Mouse (Mus musculus) lung, embryonic 16.5 days (tissue): ENCODE results near the gene Nup54. TPM values are rescaled to one million over a fixed set of nuclear protein-coding genes. Genes with fewer than 3 reads are reported as not detected.

Source experiments
- ATAC-seq: fragments of 200-750 bp; cut with Nextera tagmentation; 2 replicates; pipeline ENCODE4 v1.8.0; 2017; ENCODE audit warnings: low read depth, mild to moderate bottlenecking, moderate library complexity
- H3K27ac ChIP-seq: fragments of 300-500 bp; sonication (generic); 2 replicates; pipeline ENCODE4 v1.5.1; 2014; ENCODE audit warnings: mild to moderate bottlenecking, control low read depth, low read length
- H3K27me3 ChIP-seq: fragments of 300-500 bp; sonication (generic); 2 replicates; pipeline ENCODE4 v1.6.1; 2014; ENCODE audit warnings: low read depth, low read length, mixed read lengths; ENCODE audit not compliant: control insufficient read depth, insufficient read depth
- H3K36me3 ChIP-seq: fragments of 300-500 bp; sonication (generic); 2 replicates; pipeline ENCODE4 v1.6.1; 2014; ENCODE audit warnings: low read length; ENCODE audit not compliant: control insufficient read depth, insufficient read depth
- H3K4me1 ChIP-seq: fragments of 300-500 bp; sonication (generic); replicated peaks from 2 replicates; pipeline ENCODE4 v1.6.1; 2014; ENCODE audit warnings: low read length, mixed read lengths; ENCODE audit not compliant: control insufficient read depth, insufficient read depth
- H3K4me2 ChIP-seq: fragments of 300-500 bp; sonication (generic); 2 replicates; pipeline ENCODE4 v1.6.1; 2014; ENCODE audit warnings: low read depth, low read length, control low read depth
- H3K4me3 ChIP-seq: fragments of 300-500 bp; sonication (generic); 2 replicates; pipeline ENCODE4 v1.5.1; 2014; ENCODE audit warnings: mild to moderate bottlenecking, low read length, control low read depth
- H3K9ac ChIP-seq: fragments of 300-500 bp; sonication (generic); 2 replicates; pipeline ENCODE4 v1.6.1; 2014; ENCODE audit warnings: low read length, control low read depth
- H3K9me3 ChIP-seq: fragments of 300-500 bp; sonication (generic); 2 replicates; pipeline ENCODE4 v1.6.1; 2016; ENCODE audit warnings: low read length; ENCODE audit not compliant: control insufficient read depth
- WGBS: fragments of 180-500 bp; shearing (Covaris S2); extraction: QIAGEN DNeasy Blood & Tissue Kit; methylation state at CpG from one replicate; pipeline ENCODE4 v1.1.7; 2014; 5-methylcytosine and 5-hydroxymethylcytosine counted together
- polyA plus RNA-seq: library from polyadenylated mRNA; unstranded; fragments of >200 nt; fragmentation: Nextera tagmentation; extraction: Ambion mirVana; gene quantifications from 2 replicates; pipeline ENCODE4 v1.2.1, GENCODE M21; 2015

Nup54 gene
- polyA plus RNA-seq, 1 experiment from 2014 or later: 57.3 TPM

DNA sequence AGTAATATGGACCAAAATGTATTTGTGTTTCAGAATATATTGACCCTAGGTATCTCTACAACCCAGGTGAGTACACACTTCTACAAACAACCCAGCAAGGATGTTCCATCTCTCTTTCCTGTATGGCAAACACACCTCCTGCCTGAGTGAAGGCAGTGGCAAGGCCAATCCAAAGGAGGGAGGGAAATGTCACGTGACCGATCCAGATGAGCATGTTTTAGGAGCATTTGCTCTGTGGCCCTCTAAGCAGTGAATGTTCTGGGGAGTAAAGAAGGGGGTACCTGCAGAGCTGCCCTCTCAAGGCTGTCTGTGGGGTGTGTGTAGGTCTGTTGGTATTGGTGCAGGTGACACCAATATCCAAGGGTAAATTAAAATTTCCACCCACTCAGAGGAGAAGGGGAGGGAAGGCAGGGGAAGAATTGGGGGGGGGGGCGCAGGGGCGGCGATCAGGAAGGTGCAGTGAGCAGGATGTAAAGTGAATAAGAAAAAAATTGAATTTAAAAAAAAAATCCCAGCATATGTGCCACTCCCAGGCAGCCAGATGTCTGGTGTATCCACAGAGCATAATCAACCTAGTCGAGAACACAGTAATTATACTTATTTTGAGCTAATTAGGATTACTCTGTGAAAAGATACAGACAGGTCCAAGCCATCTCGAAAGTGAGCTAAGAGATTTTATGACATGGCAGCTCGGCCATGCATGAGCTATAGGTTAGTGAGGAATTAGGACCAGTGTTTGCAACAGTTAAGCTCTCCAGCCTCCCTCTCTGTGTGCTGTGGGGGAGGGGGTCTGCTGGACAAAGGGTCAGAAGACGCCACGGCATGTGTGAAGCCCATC is 31.2 kb downstream of the Nup54 start:
- H3K27me3 ChIP-seq: no peaks in the 10 kb centered on the region
- H3K9ac ChIP-seq: no peak overlapping the region
- ATAC-seq: no peak
- no peak overlapping the region for H3K27ac ChIP-seq
- no peaks in the 10 kb centered on the region for H3K4me1 ChIP-seq
- no peak overlapping the region for H3K4me3 ChIP-seq
- WGBS: 59% methylated on average over 9 of the region's 10 CpGs
- H3K9me3 ChIP-seq: no peaks in the 10 kb centered on the region
- H3K4me2 ChIP-seq: no peak overlapping the region
- no peaks in the 10 kb centered on the region for H3K36me3 ChIP-seq

DNA sequence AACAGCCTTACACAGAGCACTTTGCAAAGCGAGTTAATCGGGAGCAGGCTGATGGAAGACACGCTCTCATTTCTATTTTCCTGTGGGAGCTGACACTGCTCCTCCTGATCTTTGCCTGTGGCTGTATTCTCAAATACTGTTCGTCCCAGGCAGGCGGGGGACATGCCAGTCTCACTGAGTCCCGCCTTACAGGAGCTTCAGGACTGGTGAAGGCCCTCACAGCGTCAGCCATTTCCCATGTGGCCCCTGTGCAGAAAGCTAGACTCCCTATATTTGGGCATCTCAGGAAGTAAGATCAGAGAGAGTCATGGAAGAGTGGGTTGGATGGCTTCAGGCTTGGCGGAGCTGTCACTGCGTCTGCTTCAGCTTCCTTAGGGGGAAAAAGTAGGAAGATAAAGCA is 32.2 kb downstream of the Nup54 start:
- Histone ChIP-seq H3K9ac (no peak overlapping the region), H3K4me3 (no peak overlapping the region), H3K9me3 (no peaks in the 10 kb centered on the region), H3K27ac (no peak overlapping the region), H3K36me3 (no peaks in the 10 kb centered on the region), H3K4me2 (no peak overlapping the region), H3K4me1 (no peaks in the 10 kb centered on the region), H3K27me3 (no peaks in the 10 kb centered on the region)
- WGBS: 69% methylated on average over 9 of the region's 9 CpGs
- ATAC-seq: no peak

DNA sequence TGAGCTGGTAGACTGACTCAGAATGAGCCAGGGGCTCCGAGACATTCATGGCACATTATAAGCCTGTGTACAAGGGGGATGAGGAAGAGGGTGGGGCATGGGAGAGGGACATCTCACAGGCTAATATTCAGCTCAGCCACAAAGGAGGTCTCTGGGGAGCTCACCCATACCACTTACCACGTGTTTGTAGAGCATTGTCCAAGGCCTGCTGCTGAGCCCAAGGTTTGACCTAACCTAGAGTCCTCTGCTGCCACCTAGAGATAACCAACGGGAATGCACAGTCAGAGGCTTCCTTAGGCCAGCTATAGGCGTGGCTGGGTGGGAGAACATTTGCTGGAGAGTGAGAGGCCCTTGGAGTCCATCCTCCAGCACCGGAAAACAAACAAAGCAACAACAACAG is 36.9 kb downstream of the Nup54 start:
- Histone ChIP-seq H3K36me3 (no peaks in the 10 kb centered on the region), H3K4me3 (no peak overlapping the region), H3K4me1 (no peaks in the 10 kb centered on the region), H3K27me3 (peaks cover 10% of the 10 kb centered on the region), H3K27ac (no peak overlapping the region), H3K9ac (no peak overlapping the region), H3K4me2 (no peak overlapping the region), H3K9me3 (no peaks in the 10 kb centered on the region)
- peak; percentile 88 for ATAC-seq
- WGBS: 24% methylated on average over 5 of the region's 5 CpGs

DNA sequence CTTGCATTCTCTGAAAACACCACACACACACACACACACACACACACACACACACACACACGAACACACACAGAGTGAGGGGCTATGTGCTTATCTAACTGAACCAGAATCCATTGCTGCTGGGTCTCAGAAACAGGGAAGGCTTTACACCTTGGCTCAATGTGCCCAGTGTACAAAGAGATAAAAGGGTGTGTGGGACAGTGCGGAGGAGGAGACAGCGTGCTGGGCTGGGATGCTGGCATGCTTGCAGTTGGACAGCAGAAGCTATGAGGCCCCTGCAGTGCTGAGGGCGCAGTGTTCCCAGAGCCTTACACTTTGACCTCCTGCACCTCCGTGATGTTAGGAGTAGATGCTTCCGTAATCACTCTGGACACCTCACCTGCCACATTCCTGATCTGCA is 38.5 kb downstream of the Nup54 start:
- Histone ChIP-seq H3K4me2 (no peak overlapping the region), H3K4me1 (no peaks in the 10 kb centered on the region; the same call in 1 of the 2 replicates), H3K9ac (no peak overlapping the region), H3K4me3 (no peak overlapping the region), H3K27ac (no peak overlapping the region), H3K36me3 (no peaks in the 10 kb centered on the region), H3K9me3 (no peaks in the 10 kb centered on the region), H3K27me3 (peaks cover 25% of the 10 kb centered on the region)
- no peak for ATAC-seq
- WGBS: 71% methylated on average over 6 of the region's 6 CpGs

DNA sequence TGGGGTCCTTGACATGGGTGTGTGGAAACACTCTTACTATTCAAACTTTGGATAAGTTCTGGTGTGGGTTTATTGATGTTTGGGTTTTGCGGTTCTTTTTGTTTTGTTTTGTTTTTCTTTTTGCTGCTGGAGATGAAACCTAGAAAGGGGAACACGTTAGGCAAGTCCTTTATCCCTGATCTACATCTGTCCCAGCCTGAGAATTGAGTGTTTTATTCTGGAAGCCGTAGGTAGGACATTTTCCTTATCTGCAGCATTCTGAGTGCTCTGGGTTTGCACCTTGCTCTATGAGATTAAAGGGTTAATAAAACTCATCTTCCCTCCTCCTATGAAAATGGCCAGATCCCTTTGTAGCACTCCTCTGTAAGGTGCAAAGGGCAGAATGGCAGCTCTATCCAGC is 39.3 kb downstream of the Nup54 start:
- Histone ChIP-seq H3K4me3 (no peak overlapping the region), H3K9ac (no peak overlapping the region), H3K4me1 (no peaks in the 10 kb centered on the region; the same call in 1 of the 2 replicates), H3K4me2 (no peak overlapping the region), H3K27ac (no peak overlapping the region), H3K27me3 (peaks cover 33% of the 10 kb centered on the region), H3K36me3 (no peaks in the 10 kb centered on the region), H3K9me3 (no peaks in the 10 kb centered on the region)
- ATAC-seq: no peak
- 80% methylated on average over 3 of the region's 3 CpGs for WGBS

DNA sequence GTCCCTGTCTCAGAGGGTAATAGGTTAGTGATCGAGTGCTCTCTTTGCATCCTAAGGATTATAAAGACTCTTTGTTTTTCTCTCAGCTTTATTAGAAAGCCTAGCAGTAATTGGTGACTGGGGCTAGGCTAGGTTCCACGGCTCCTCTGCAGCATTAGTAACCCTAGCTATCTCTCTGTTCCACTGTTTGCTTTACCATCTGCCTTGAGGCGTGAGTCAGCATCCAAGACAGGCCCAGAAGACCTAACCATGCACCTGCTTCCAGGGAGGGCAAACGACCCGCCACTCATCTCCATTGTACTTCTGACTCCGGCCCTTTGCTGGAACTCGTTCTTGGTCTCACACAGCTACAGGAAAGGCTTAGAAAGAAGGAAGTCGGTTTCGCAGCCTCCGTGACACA is 41.2 kb downstream of the Nup54 start:
- Histone ChIP-seq H3K4me3 (no peak overlapping the region), H3K9me3 (no peaks in the 10 kb centered on the region), H3K4me1 (no peaks in the 10 kb centered on the region; the same call in 1 of the 2 replicates), H3K36me3 (no peaks in the 10 kb centered on the region), H3K4me2 (no peak overlapping the region), H3K27ac (no peak overlapping the region), H3K27me3 (peaks cover 43% of the 10 kb centered on the region), H3K9ac (no peak overlapping the region)
- no peak for ATAC-seq
- 51% methylated on average over 10 of the region's 10 CpGs for WGBS

DNA sequence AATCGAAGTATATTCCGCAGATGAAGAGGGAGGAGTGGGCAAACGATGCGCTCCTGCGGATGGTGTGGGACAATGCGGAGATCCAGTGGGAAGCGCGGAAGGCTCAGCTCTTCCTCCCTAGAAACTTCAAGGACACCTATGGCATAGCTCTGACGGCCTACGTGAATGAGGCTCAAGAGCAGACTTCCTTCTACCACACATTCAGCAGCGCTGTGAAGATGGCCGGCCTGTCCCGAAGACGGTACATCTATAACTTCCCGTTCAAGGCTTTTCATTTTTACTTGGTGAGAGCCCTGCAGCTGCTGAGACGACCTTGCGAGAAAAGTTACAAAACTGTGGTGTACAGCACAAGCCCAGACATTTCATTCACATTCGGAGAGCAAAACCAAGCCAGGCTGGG is 42.5 kb downstream of the Nup54 start:
- no peaks in the 10 kb centered on the region for H3K9me3 ChIP-seq
- no peak overlapping the region for H3K9ac ChIP-seq
- WGBS: 36% methylated on average over 18 of the region's 18 CpGs
- H3K27me3 ChIP-seq: peaks cover 46% of the 10 kb centered on the region
- ATAC-seq: no peak
- H3K4me1 ChIP-seq: no peaks in the 10 kb centered on the region; the same call in 1 of the 2 replicates
- H3K4me3 ChIP-seq: peak overlapping the region; percentile 36
- H3K27ac ChIP-seq: no peak overlapping the region
- H3K36me3 ChIP-seq: no peaks in the 10 kb centered on the region
- peak overlapping the region; percentile 53 for H3K4me2 ChIP-seq

DNA sequence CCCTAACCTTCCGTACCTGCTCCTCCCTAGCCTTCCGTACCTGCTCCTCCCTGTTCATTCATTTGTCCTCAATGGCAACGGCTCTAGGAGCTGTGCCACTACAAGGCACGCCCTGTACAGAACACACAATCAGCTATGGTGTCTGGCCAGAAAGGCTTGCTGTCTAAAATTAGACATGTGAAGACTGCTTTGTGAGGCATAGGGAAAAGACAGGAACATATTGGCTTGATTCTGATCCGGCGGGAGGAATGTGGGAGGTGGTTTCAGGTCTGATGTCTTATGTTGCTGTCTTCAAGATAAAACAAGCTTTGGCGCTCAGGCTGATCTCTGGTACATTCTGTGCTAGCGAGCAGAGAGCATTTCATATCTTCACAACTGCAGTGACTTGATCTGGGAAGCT is 44.4 kb downstream of the Nup54 start:
- Histone ChIP-seq H3K27me3 (peaks cover 46% of the 10 kb centered on the region), H3K4me1 (no peaks in the 10 kb centered on the region; the same call in 1 of the 2 replicates), H3K27ac (no peak overlapping the region), H3K9ac (no peak overlapping the region), H3K4me2 (no peak overlapping the region), H3K9me3 (no peaks in the 10 kb centered on the region), H3K4me3 (no peak overlapping the region), H3K36me3 (no peaks in the 10 kb centered on the region)
- ATAC-seq: no peak
- 59% methylated on average over 8 of the region's 8 CpGs for WGBS

DNA sequence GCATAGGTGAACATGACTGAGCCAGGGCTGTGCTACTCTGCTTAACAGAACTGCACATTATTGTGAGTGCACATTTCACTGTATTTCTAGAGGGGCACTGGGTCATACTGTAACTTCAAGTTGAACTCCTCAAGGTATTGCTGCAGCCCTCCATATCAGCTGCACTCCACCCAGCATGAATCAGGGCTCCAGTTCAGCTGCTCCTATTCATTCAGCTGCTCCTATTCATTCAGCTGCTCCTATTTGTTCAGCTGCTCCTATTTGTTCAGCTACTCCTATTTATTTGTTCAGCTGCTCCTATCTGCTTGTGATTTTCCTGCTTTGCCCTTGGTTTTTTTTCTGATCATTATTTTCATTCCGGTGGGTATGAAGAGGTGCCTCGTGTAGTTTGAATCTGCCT is 45.0 kb downstream of the Nup54 start:
- H3K4me3 ChIP-seq: no peak overlapping the region
- no peak for ATAC-seq
- peaks cover 46% of the 10 kb centered on the region for H3K27me3 ChIP-seq
- no peaks in the 10 kb centered on the region for H3K9me3 ChIP-seq
- no peak overlapping the region for H3K27ac ChIP-seq
- no peak overlapping the region for H3K9ac ChIP-seq
- no peak overlapping the region for H3K4me2 ChIP-seq
- H3K4me1 ChIP-seq: no peaks in the 10 kb centered on the region; the same call in 1 of the 2 replicates
- 65% methylated on average over 2 of the region's 2 CpGs for WGBS
- no peaks in the 10 kb centered on the region for H3K36me3 ChIP-seq
